Mouse (Mus musculus): ENCODE data around the gene Nol11.

Gene Nol11

GRCm38 (mm10) chr11:107188565-107189552 is at the start of gene Nol11:
Gene Nol11 (minus strand): TSS chr11:107189381.
- peak; percentile 97 for DNase-seq (ENCODE audit: low spot score)

GRCm38 (mm10) chr11:107238506-107238905 is 49.3 kb upstream of the Nol11 start:
- DNase-seq (ENCODE audit: low spot score) = no peak

- DNase-seq (ENCODE audit: low spot score) = no peak
Measured at GRCm38 (mm10) chr11:107237532-107237931, 48.4 kb upstream of the Nol11 start.

- no peak for DNase-seq (ENCODE audit: low spot score)
Measured at GRCm38 (mm10) chr11:107233252-107233890, 44.2 kb upstream of the Nol11 start.

- no peak for DNase-seq (ENCODE audit: low spot score)
Measured at GRCm38 (mm10) chr11:107230128-107230527, 40.9 kb upstream of the Nol11 start.

- DNase-seq (ENCODE audit: low spot score) = no peak
Measured at GRCm38 (mm10) chr11:107226431-107226830, 37.2 kb upstream of the Nol11 start.

GRCm38 (mm10) chr11:107226013-107226412 is 36.8 kb upstream of the Nol11 start:
- no peak for DNase-seq (ENCODE audit: low spot score)

- no peak for DNase-seq (ENCODE audit: low spot score)
Measured at GRCm38 (mm10) chr11:107225301-107225700, 36.1 kb upstream of the Nol11 start.

GRCm38 (mm10) chr11:107223667-107224214 is 34.6 kb upstream of the Nol11 start:
- no peak for DNase-seq (ENCODE audit: low spot score)

- no peak for DNase-seq (ENCODE audit: low spot score)
Measured at GRCm38 (mm10) chr11:107223169-107223561, 34.0 kb upstream of the Nol11 start.

GRCm38 (mm10) chr11:107222531-107223168 is 33.5 kb upstream of the Nol11 start:
- DNase-seq (ENCODE audit: low spot score) = no peak

GRCm38 (mm10) chr11:107215111-107215510 is 25.9 kb upstream of the Nol11 start:
- DNase-seq (ENCODE audit: low spot score) = no peak

GRCm38 (mm10) chr11:107213745-107214144 is 24.6 kb upstream of the Nol11 start:
- no peak for DNase-seq (ENCODE audit: low spot score)

- DNase-seq (ENCODE audit: low spot score) = no peak
Measured at GRCm38 (mm10) chr11:107209818-107210217, 20.6 kb upstream of the Nol11 start.

GRCm38 (mm10) chr11:107201773-107202172 is 12.6 kb upstream of the Nol11 start:
- no peak for DNase-seq (ENCODE audit: low spot score)

GRCm38 (mm10) chr11:107199281-107199680 is 10.1 kb upstream of the Nol11 start:
- no peak for DNase-seq (ENCODE audit: low spot score)

- DNase-seq (ENCODE audit: low spot score) = no peak
Measured at GRCm38 (mm10) chr11:107195334-107195733, 6.2 kb upstream of the Nol11 start.

- DNase-seq (ENCODE audit: low spot score) = no peak
Measured at GRCm38 (mm10) chr11:107190376-107190775, 1.2 kb upstream of the Nol11 start.

GRCm38 (mm10) chr11:107183777-107184176 is 5.4 kb downstream of the Nol11 start:
- DNase-seq (ENCODE audit: low spot score) = no peak

GRCm38 (mm10) chr11:107161215-107161614 is 28.0 kb downstream of the Nol11 start:
- DNase-seq (ENCODE audit: low spot score) = no peak

- no peak for DNase-seq (ENCODE audit: low spot score)
Measured at GRCm38 (mm10) chr11:107159034-107159433, 30.1 kb downstream of the Nol11 start.

- DNase-seq (ENCODE audit: low spot score) = no peak
Measured at GRCm38 (mm10) chr11:107156977-107157642, 32.1 kb downstream of the Nol11 start.

All from ovary, postnatal 10 days (tissue).